Mouse (Mus musculus): ENCODE results near the gene Atp10b. TPM values are rescaled to one million over a fixed set of nuclear protein-coding genes. Genes with fewer than 3 reads are reported as not detected.

Atp10b gene
- polyA plus RNA-seq, 1 experiment: 0.31 TPM

DNA sequence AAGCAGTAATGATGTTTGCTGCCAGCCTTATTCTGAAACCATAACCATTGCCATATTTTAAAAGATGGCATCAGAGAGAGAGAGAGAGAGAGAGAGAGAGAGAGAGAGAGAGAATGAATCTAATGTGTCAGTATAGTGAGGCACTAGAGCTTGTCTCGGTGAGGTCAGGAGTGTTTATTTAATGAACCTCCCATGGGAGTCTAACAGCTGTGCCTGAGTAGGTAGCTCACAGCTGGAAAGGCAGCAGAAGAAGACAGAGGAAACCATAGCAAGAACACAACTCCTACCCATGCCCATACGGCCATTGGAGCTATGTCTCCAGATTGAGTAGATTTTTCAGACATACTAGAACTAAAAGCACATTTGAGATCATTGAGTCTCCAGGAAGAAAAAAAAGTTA, 49.1 kb downstream of the Atp10b start:
- Histone ChIP-seq H3K36me3 (ENCODE audit: control insufficient read depth, insufficient read depth, low read length) (no peaks in the 10 kb centered on the region), H3K27me3 (ENCODE audit: control insufficient read depth, insufficient read depth, low read length) (no peaks in the 10 kb centered on the region), H3K27ac (ENCODE audit: control insufficient read depth, insufficient read depth, low read length) (no peak overlapping the region), H3K4me1 (replicated peaks; ENCODE audit: control insufficient read depth, insufficient read depth, low read length) (no peaks in the 10 kb centered on the region), H3K4me3 (ENCODE audit: control insufficient read depth, insufficient read depth, low read length) (no peak overlapping the region)
- no peak for DNase-seq
- TF ChIP-seq CTCF (IDR thresholded peaks at IDR 0.05; ENCODE audit: borderline replicate concordance, control insufficient read depth, extremely low read depth, insufficient read depth, low read length, poor library complexity) (no peak), POLR2A (IDR thresholded peaks at IDR 0.05; ENCODE audit: control insufficient read depth, extremely low read depth, insufficient read depth, low read length, poor library complexity) (no peak)
- WGBS: 92% methylated on average over 2 of the region's 2 CpGs

DNA sequence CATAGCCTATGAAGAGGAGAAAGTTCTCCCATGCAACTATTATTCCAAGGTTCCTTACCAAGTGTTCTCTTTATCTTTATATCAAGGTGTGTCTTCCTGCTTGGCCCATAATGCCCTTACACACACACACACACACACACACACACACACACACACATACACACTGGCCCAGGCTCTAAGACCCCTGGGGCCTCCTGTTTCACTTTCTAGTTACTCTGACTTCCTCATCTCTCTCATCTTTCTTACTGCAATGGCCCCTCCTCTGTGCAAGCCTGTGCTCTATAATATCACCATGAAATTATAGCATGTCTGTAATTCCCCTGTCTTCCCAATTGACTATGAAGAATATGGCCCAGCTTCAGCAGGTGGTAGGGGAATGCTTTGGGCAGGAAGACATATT, 49.7 kb downstream of the Atp10b start:
- Histone ChIP-seq H3K27me3 (ENCODE audit: control insufficient read depth, insufficient read depth, low read length) (no peaks in the 10 kb centered on the region), H3K36me3 (ENCODE audit: control insufficient read depth, insufficient read depth, low read length) (no peaks in the 10 kb centered on the region), H3K4me1 (replicated peaks; ENCODE audit: control insufficient read depth, insufficient read depth, low read length) (no peaks in the 10 kb centered on the region), H3K27ac (ENCODE audit: control insufficient read depth, insufficient read depth, low read length) (no peak overlapping the region), H3K4me3 (ENCODE audit: control insufficient read depth, insufficient read depth, low read length) (no peak overlapping the region)
- DNase-seq: no peak
- no peak for TF ChIP-seq POLR2A (IDR thresholded peaks at IDR 0.05; ENCODE audit: control insufficient read depth, extremely low read depth, insufficient read depth, low read length, poor library complexity)
- TF ChIP-seq CTCF (IDR thresholded peaks at IDR 0.05; ENCODE audit: borderline replicate concordance, control insufficient read depth, extremely low read depth, insufficient read depth, low read length, poor library complexity): no peak

DNA sequence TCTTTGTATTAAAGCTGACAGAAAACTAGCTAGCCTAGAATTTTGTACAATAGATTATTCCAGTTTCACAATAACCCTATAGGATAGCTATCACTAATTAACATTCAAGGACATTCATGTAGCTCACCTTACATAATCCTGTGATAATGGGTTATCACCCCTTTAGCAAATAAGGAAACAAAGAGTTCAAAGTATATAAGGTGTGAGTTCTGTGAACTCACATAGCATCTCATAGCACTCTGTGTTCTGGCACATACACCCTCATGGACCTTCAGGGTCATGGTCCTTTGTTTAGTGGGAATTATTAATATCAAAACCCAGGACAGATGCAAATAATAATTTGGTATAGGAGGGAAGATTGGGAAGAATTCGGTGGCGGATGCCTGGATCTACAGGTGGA, 50.4 kb downstream of the Atp10b start:
- no peak overlapping the region for H3K27ac ChIP-seq (ENCODE audit: control insufficient read depth, insufficient read depth, low read length)
- TF ChIP-seq POLR2A (IDR thresholded peaks at IDR 0.05; ENCODE audit: control insufficient read depth, extremely low read depth, insufficient read depth, low read length, poor library complexity) (no peak), CTCF (IDR thresholded peaks at IDR 0.05; ENCODE audit: borderline replicate concordance, control insufficient read depth, extremely low read depth, insufficient read depth, low read length, poor library complexity) (no peak)
- no peaks in the 10 kb centered on the region for H3K27me3 ChIP-seq (ENCODE audit: control insufficient read depth, insufficient read depth, low read length)
- 97% methylated on average over 2 of the region's 2 CpGs for WGBS
- DNase-seq: no peak
- no peak overlapping the region for H3K4me3 ChIP-seq (ENCODE audit: control insufficient read depth, insufficient read depth, low read length)
- no peaks in the 10 kb centered on the region for H3K36me3 ChIP-seq (ENCODE audit: control insufficient read depth, insufficient read depth, low read length)
- H3K4me1 ChIP-seq (replicated peaks; ENCODE audit: control insufficient read depth, insufficient read depth, low read length): no peaks in the 10 kb centered on the region

DNA sequence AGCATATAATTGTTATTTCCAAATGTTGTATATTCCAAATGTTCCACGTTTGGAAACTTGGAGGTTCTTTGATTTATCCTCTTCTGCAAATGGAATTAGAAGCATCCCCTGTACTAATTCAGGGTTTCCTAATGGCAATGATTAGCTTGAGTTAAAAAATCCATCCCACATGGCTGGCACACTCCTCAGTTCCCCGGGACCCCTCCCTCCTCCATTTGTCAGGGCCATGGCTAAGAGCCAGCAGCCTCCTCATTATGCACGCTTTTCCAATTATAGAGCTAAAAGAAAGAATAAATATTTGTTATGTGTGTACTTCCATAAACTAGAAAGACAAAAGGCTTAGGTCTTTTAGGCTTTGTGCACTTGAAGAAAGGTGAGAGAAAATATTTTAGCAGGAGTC, 53.9 kb downstream of the Atp10b start:
- no peak for DNase-seq
- Histone ChIP-seq H3K4me1 (replicated peaks; ENCODE audit: control insufficient read depth, insufficient read depth, low read length) (no peaks in the 10 kb centered on the region), H3K4me3 (ENCODE audit: control insufficient read depth, insufficient read depth, low read length) (no peak overlapping the region), H3K27me3 (ENCODE audit: control insufficient read depth, insufficient read depth, low read length) (no peaks in the 10 kb centered on the region), H3K27ac (ENCODE audit: control insufficient read depth, insufficient read depth, low read length) (no peak overlapping the region), H3K36me3 (ENCODE audit: control insufficient read depth, insufficient read depth, low read length) (no peaks in the 10 kb centered on the region)
- TF ChIP-seq POLR2A (IDR thresholded peaks at IDR 0.05; ENCODE audit: control insufficient read depth, extremely low read depth, insufficient read depth, low read length, poor library complexity) (no peak), CTCF (IDR thresholded peaks at IDR 0.05; ENCODE audit: borderline replicate concordance, control insufficient read depth, extremely low read depth, insufficient read depth, low read length, poor library complexity) (no peak)
- WGBS: 95% methylated on average over 3 of the region's 3 CpGs

DNA sequence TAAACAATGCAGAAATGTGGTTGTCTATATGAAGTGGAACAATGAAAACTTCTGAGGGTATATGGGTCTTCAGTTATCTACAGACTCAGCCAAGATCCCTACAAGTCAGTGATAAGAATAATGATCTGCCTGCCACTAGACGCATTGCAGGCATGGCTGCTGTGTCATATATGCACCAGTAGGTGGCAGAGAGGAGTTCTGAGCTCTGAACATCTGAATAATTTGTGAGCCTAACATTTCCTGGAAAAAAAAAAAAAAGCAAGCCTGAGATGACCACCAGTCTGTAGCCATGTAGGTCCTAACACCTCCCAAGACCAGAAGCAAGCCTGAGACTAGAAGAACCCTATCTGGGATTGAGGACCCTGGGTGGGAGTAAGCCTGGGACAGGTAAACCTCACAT, 63.5 kb downstream of the Atp10b start:
- DNase-seq: no peak
- no peak overlapping the region for H3K4me3 ChIP-seq (ENCODE audit: control insufficient read depth, insufficient read depth, low read length)
- no peaks in the 10 kb centered on the region for H3K4me1 ChIP-seq (replicated peaks; ENCODE audit: control insufficient read depth, insufficient read depth, low read length)
- no peaks in the 10 kb centered on the region for H3K36me3 ChIP-seq (ENCODE audit: control insufficient read depth, insufficient read depth, low read length)
- H3K27me3 ChIP-seq (ENCODE audit: control insufficient read depth, insufficient read depth, low read length): no peaks in the 10 kb centered on the region
- TF ChIP-seq POLR2A (IDR thresholded peaks at IDR 0.05; ENCODE audit: control insufficient read depth, extremely low read depth, insufficient read depth, low read length, poor library complexity) (no peak), CTCF (IDR thresholded peaks at IDR 0.05; ENCODE audit: borderline replicate concordance, control insufficient read depth, extremely low read depth, insufficient read depth, low read length, poor library complexity) (no peak)
- no peak overlapping the region for H3K27ac ChIP-seq (ENCODE audit: control insufficient read depth, insufficient read depth, low read length)
- 24% methylated on average over 1 of the region's 1 CpGs for WGBS

DNA sequence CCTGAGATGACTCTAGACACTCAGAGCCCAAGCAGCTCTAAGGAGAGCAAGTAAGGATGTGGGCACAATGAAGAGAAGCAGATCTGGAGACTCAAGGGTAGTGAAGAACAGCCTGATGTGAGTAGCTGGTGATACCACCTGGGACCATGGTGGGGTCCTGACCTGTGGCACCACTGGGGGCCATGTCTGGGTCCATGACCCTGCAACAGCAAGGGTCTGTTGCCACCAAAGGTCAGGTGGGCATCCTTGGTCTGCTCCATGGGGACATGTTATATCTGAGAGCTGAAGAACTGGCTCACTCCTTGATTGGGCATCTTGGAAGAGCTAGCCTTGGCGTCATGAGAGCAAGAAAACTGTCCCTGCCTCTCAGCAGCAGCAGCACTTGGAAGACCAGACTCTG, 64.1 kb downstream of the Atp10b start:
- WGBS: 78% methylated on average over 1 of the region's 1 CpGs
- Histone ChIP-seq H3K4me1 (replicated peaks; ENCODE audit: control insufficient read depth, insufficient read depth, low read length) (no peaks in the 10 kb centered on the region), H3K27ac (ENCODE audit: control insufficient read depth, insufficient read depth, low read length) (no peak overlapping the region), H3K36me3 (ENCODE audit: control insufficient read depth, insufficient read depth, low read length) (no peaks in the 10 kb centered on the region), H3K4me3 (ENCODE audit: control insufficient read depth, insufficient read depth, low read length) (no peak overlapping the region), H3K27me3 (ENCODE audit: control insufficient read depth, insufficient read depth, low read length) (no peaks in the 10 kb centered on the region)
- no peak for DNase-seq
- no peak for TF ChIP-seq POLR2A (IDR thresholded peaks at IDR 0.05; ENCODE audit: control insufficient read depth, extremely low read depth, insufficient read depth, low read length, poor library complexity)
- no peak for TF ChIP-seq CTCF (IDR thresholded peaks at IDR 0.05; ENCODE audit: borderline replicate concordance, control insufficient read depth, extremely low read depth, insufficient read depth, low read length, poor library complexity)

DNA sequence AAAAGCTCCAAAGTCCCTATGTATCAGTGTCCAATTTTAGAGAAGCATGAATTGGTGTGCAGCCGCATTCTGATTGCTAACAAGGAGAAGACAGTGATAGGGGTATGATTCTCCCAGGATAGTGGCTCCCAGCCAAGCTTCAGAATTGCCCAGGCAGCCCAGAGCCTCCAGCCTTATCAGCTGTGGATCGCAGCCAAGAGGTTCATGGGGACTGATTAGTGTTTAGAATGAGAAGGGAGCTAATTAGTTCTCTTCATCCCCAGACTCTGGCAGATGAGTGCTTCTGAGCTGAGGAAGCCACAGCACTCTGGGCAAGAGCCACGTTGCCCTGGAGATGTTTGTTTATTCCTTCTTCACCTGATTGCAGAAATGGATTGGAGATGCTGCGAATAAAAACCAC, 67.3 kb downstream of the Atp10b start:
- DNase-seq: no peak
- WGBS: 48% methylated on average over 4 of the region's 4 CpGs
- no peak overlapping the region for H3K4me3 ChIP-seq (ENCODE audit: control insufficient read depth, insufficient read depth, low read length)
- no peak overlapping the region for H3K27ac ChIP-seq (ENCODE audit: control insufficient read depth, insufficient read depth, low read length)
- no peaks in the 10 kb centered on the region for H3K4me1 ChIP-seq (replicated peaks; ENCODE audit: control insufficient read depth, insufficient read depth, low read length)
- H3K27me3 ChIP-seq (ENCODE audit: control insufficient read depth, insufficient read depth, low read length): no peaks in the 10 kb centered on the region
- no peaks in the 10 kb centered on the region for H3K36me3 ChIP-seq (ENCODE audit: control insufficient read depth, insufficient read depth, low read length)
- TF ChIP-seq POLR2A (IDR thresholded peaks at IDR 0.05; ENCODE audit: control insufficient read depth, extremely low read depth, insufficient read depth, low read length, poor library complexity) (no peak), CTCF (IDR thresholded peaks at IDR 0.05; ENCODE audit: borderline replicate concordance, control insufficient read depth, extremely low read depth, insufficient read depth, low read length, poor library complexity) (no peak)

Data from thymus, adult 2 months (tissue).